Mouse (Mus musculus) lung, postnatal 0 days (tissue): ENCODE data around the gene Muc5ac. TPM values are rescaled to one million over a fixed set of nuclear protein-coding genes. Genes with fewer than 3 reads are reported as not detected.

Experiments
- ATAC-seq: fragments of 200-750 bp; cut with Nextera tagmentation; 2 replicates; pipeline ENCODE4 v1.8.0; 2017; ENCODE audit warnings: moderate library complexity
- DNase-seq: peaks from one replicate; pipeline ENCODE4 v3.0.0-alpha.2; 2016; ENCODE audit warnings: low spot score
- H3K27ac ChIP-seq: fragments of 300-500 bp; sonication (generic); 2 replicates; pipeline ENCODE4 v1.5.1; 2014; ENCODE audit warnings: antibody characterized with exemption, mild to moderate bottlenecking, low read length, mixed read lengths
- H3K27me3 ChIP-seq: fragments of 300-500 bp; sonication (generic); replicated peaks from 2 replicates; pipeline ENCODE4 v1.6.1; 2014; ENCODE audit warnings: low read length, mixed read lengths; ENCODE audit not compliant: insufficient read depth
- H3K36me3 ChIP-seq: fragments of 300-500 bp; sonication (generic); 2 replicates; pipeline ENCODE4 v1.6.1; 2014; ENCODE audit warnings: low read length, mixed read lengths; ENCODE audit not compliant: insufficient read depth
- H3K4me1 ChIP-seq: fragments of 300-500 bp; sonication (generic); 2 replicates; pipeline ENCODE4 v1.6.1; 2014; ENCODE audit warnings: antibody characterized with exemption, low read depth, low read length, mixed read lengths; ENCODE audit not compliant: insufficient read depth
- H3K4me2 ChIP-seq: fragments of 300-500 bp; sonication (generic); replicated peaks from 2 replicates; pipeline ENCODE4 v1.6.1; 2014; ENCODE audit warnings: low read depth, mild to moderate bottlenecking, low read length, moderate library complexity, mixed read lengths
- H3K4me3 ChIP-seq: fragments of 300-500 bp; sonication (generic); 2 replicates; pipeline ENCODE4 v1.5.1; 2014; ENCODE audit warnings: low read depth, low read length
- H3K9ac ChIP-seq: fragments of 300-500 bp; sonication (generic); replicated peaks from 2 replicates; pipeline ENCODE4 v1.6.1; 2014; ENCODE audit warnings: low read depth, mild to moderate bottlenecking
- H3K9me3 ChIP-seq: fragments of 300-500 bp; sonication (generic); 2 replicates; pipeline ENCODE4 v1.6.1; 2016; ENCODE audit warnings: low read length, mixed read lengths
- CTCF ChIP-seq: IDR thresholded peaks from 2 replicates; pipeline ENCODE4 v1.5.1; 2016; ENCODE audit warnings: antibody characterized with exemption, mild to moderate bottlenecking
- EP300 ChIP-seq: IDR thresholded peaks from 2 replicates; pipeline ENCODE4 v1.6.1; 2016; ENCODE audit warnings: antibody characterized with exemption, mild to moderate bottlenecking, control low read depth
- WGBS: fragments of 180-500 bp; shearing (Covaris S2); extraction: QIAGEN DNeasy Blood & Tissue Kit; methylation state at CpG from one replicate; pipeline ENCODE4 v1.1.7; 2014; 5-methylcytosine and 5-hydroxymethylcytosine counted together
- polyA plus RNA-seq: library from polyadenylated mRNA; unstranded; fragments of >200 nt; fragmentation: Nextera tagmentation; extraction: Ambion mirVana; gene quantifications from 2 replicates; pipeline ENCODE4 v1.2.1, GENCODE M21; 2015

Muc5ac gene
- 0.30 and 0.52 TPM in 2 replicates for polyA plus RNA-seq

GRCm38 (mm10) chr7:141788677-141789452 lies at the start of gene Muc5ac:
Gene Muc5ac (plus strand): TSS chr7:141788972.
- Histone ChIP-seq H3K9me3 (no peaks in the 10 kb centered on the region), H3K4me3 (no peak within 1 kb of the TSS), H3K4me2 (no peak within 1 kb of the TSS), H3K4me1 (no peaks in the 10 kb centered on the region), H3K27ac (no peak within 1 kb of the TSS), H3K36me3 (no peaks in the 10 kb centered on the region), H3K9ac (no peak within 1 kb of the TSS), H3K27me3 (no peaks in the 10 kb centered on the region)
- 52% methylated on average over 6 of the region's 6 CpGs for WGBS
- no peak for TF ChIP-seq CTCF
- TF ChIP-seq EP300: no peak
- DNase-seq (peak; percentile 45), ATAC-seq (peak; percentile 61)

GRCm38 (mm10) chr7:141747451-141748100 lies 41.2 kb upstream of the Muc5ac start:
- Histone ChIP-seq H3K27ac (no peak overlapping the region), H3K9ac (no peak overlapping the region), H3K36me3 (no peaks in the 10 kb centered on the region), H3K4me3 (no peak overlapping the region), H3K4me1 (no peaks in the 10 kb centered on the region), H3K4me2 (no peak overlapping the region), H3K27me3 (no peaks in the 10 kb centered on the region), H3K9me3 (no peaks in the 10 kb centered on the region)
- WGBS: 79% methylated on average over 7 of the region's 7 CpGs
- ATAC-seq (no peak), DNase-seq (no peak)
- TF ChIP-seq CTCF (no peak), EP300 (no peak)

- 64% methylated on average over 6 of the region's 6 CpGs for WGBS
- no peak overlapping the region for H3K27ac ChIP-seq
- H3K27me3 ChIP-seq: no peaks in the 10 kb centered on the region
- H3K4me2 ChIP-seq: no peak overlapping the region
- H3K9me3 ChIP-seq: no peaks in the 10 kb centered on the region
- H3K4me1 ChIP-seq: no peaks in the 10 kb centered on the region
- H3K9ac ChIP-seq: no peak overlapping the region
- no peaks in the 10 kb centered on the region for H3K36me3 ChIP-seq
- DNase-seq: no peak
- H3K4me3 ChIP-seq: no peak overlapping the region
- no peak for ATAC-seq
- TF ChIP-seq EP300: no peak
These were observed 36.3 kb upstream of the Muc5ac start for GRCm38 (mm10) chr7:141752513-141752912.

- ATAC-seq: peak; percentile 16; the same call in 1 of the 2 replicates
- H3K27me3 ChIP-seq: no peaks in the 10 kb centered on the region
- no peaks in the 10 kb centered on the region for H3K4me1 ChIP-seq
- H3K4me2 ChIP-seq: no peak overlapping the region
- H3K27ac ChIP-seq: no peak overlapping the region
- 42% methylated on average over 4 of the region's 4 CpGs for WGBS
- H3K4me3 ChIP-seq: no peak overlapping the region
- TF ChIP-seq CTCF (peak; percentile 95), EP300 (no peak)
- DNase-seq: peak; percentile 85
- H3K9me3 ChIP-seq: no peaks in the 10 kb centered on the region
- no peaks in the 10 kb centered on the region for H3K36me3 ChIP-seq
- H3K9ac ChIP-seq: no peak overlapping the region
These were observed 32.9 kb upstream of the Muc5ac start for GRCm38 (mm10) chr7:141755831-141756230.

- no peak overlapping the region for H3K27ac ChIP-seq
- no peaks in the 10 kb centered on the region for H3K4me1 ChIP-seq
- H3K27me3 ChIP-seq: no peaks in the 10 kb centered on the region
- WGBS: 70% methylated on average over 4 of the region's 4 CpGs
- TF ChIP-seq EP300: no peak
- no peak for TF ChIP-seq CTCF
- no peak overlapping the region for H3K9ac ChIP-seq
- DNase-seq (no peak), ATAC-seq (no peak)
- no peak overlapping the region for H3K4me2 ChIP-seq
- no peak overlapping the region for H3K4me3 ChIP-seq
- no peaks in the 10 kb centered on the region for H3K9me3 ChIP-seq
- no peaks in the 10 kb centered on the region for H3K36me3 ChIP-seq
These were observed 30.5 kb upstream of the Muc5ac start for GRCm38 (mm10) chr7:141758291-141758690.

- Histone ChIP-seq H3K27ac (no peak overlapping the region), H3K4me1 (peaks cover 4% of the 10 kb centered on the region; the same call in 1 of the 2 replicates), H3K9me3 (no peaks in the 10 kb centered on the region), H3K4me3 (no peak overlapping the region), H3K9ac (no peak overlapping the region), H3K4me2 (no peak overlapping the region), H3K27me3 (no peaks in the 10 kb centered on the region), H3K36me3 (no peaks in the 10 kb centered on the region)
- no peak for TF ChIP-seq CTCF
- TF ChIP-seq EP300: no peak
- DNase-seq (no peak), ATAC-seq (no peak)
- WGBS: 70% methylated on average over 3 of the region's 3 CpGs
These were observed 18.3 kb upstream of the Muc5ac start for GRCm38 (mm10) chr7:141770521-141770920.
